Mouse (Mus musculus) liver, embryonic 14.5 days (tissue): ENCODE results near the gene Nav1. TPM values are rescaled to one million over a fixed set of nuclear protein-coding genes. Genes with fewer than 3 reads are reported as not detected.

Source experiments
- ATAC-seq: fragments of 200-750 bp; cut with Nextera tagmentation; 2 replicates; pipeline ENCODE4 v1.8.0; 2017; ENCODE audit warnings: moderate number of reproducible peaks, mild to moderate bottlenecking, moderate library complexity; ENCODE audit not compliant: insufficient read depth
- DNase-seq, 3 experiments: peaks; one replicate each; pipeline ENCODE4 v3.0.0-alpha.2; 2012 to 2013; ENCODE audit warnings: low read depth in 3 of 3, low spot score in 3 of 3
- H3K27ac ChIP-seq: fragments of 300-500 bp; sonication (generic); 2 replicates; pipeline ENCODE4 v1.5.1; 2014; ENCODE audit warnings: moderate library complexity, mild to moderate bottlenecking, control low read depth, inconsistent platforms
- H3K27me3 ChIP-seq: fragments of 300-500 bp; sonication (generic); 2 replicates; pipeline ENCODE4 v1.6.1; 2014; ENCODE audit warnings: mild to moderate bottlenecking, low read length, moderate library complexity; ENCODE audit not compliant: control insufficient read depth, insufficient read depth
- H3K36me3 ChIP-seq: fragments of 300-500 bp; sonication (generic); replicated peaks from 2 replicates; pipeline ENCODE4 v1.6.1; 2014; ENCODE audit warnings: low read depth; ENCODE audit not compliant: control insufficient read depth, insufficient read depth
- H3K4me1 ChIP-seq, 2 experiments: fragments of 200-500 bp in 1 of 2; fragments of 300-500 bp in 1 of 2; sonication (generic) in 1 of 2; replicated peaks; 2 replicates each; pipeline ENCODE4 v1.6.1; 2012 to 2014; ENCODE audit warnings: antibody characterized with exemption in 1 of 2, inconsistent platforms in 1 of 2, low read length in 1 of 2; ENCODE audit not compliant: control insufficient read depth in 2 of 2, insufficient read depth in 2 of 2
- H3K4me2 ChIP-seq: fragments of 300-500 bp; sonication (generic); 2 replicates; pipeline ENCODE4 v1.6.1; 2014; ENCODE audit warnings: low read depth, mild to moderate bottlenecking, control low read depth, moderate library complexity
- H3K4me3 ChIP-seq, 2 experiments: fragments of 200-500 bp in 1 of 2; fragments of 300-500 bp in 1 of 2; sonication (generic) in 1 of 2; 2 replicates each; pipeline ENCODE4 v1.5.1; 2012 to 2014; ENCODE audit warnings: low read depth in 2 of 2, low read length in 2 of 2, mild to moderate bottlenecking in 2 of 2, control low read depth in 1 of 2, inconsistent platforms in 1 of 2, moderate library complexity in 1 of 2; ENCODE audit not compliant: insufficient read depth in 1 of 2
- H3K9ac ChIP-seq: fragments of 300-500 bp; sonication (generic); replicated peaks from 2 replicates; pipeline ENCODE4 v1.6.1; 2014; ENCODE audit warnings: mild to moderate bottlenecking, control low read depth, moderate library complexity
- H3K9me3 ChIP-seq: fragments of 300-500 bp; sonication (generic); 2 replicates; pipeline ENCODE4 v1.6.1; 2016; ENCODE audit warnings: low read length, mixed read lengths; ENCODE audit not compliant: control insufficient read depth
- CTCF ChIP-seq: IDR thresholded peaks from 2 replicates; pipeline ENCODE4 v1.5.1; 2016; ENCODE audit warnings: antibody characterized with exemption, low read depth, control low read depth
- EP300 ChIP-seq: IDR thresholded peaks from 2 replicates; pipeline ENCODE4 v1.6.1; 2016; ENCODE audit warnings: antibody characterized with exemption, low read depth
- WGBS: fragments of 180-500 bp; shearing (Covaris S2); extraction: QIAGEN DNeasy Blood & Tissue Kit; methylation state at CpG from one replicate; pipeline ENCODE4 v1.1.7; 2014; ENCODE audit not compliant: insufficient replicate concordance; 5-methylcytosine and 5-hydroxymethylcytosine counted together
- polyA plus RNA-seq, 2 experiments: library from polyadenylated mRNA; depleted of rRNA in 1 of 2; stranded (reverse) in 1 of 2; unstranded in 1 of 2; fragments of >200 nt; fragmentation: Nextera tagmentation in 1 of 2; extraction: Ambion mirVana in 1 of 2; gene quantifications; 2 replicates each; pipeline versions ENCODE4 v1.2.1 to v1.2.3; 2012 to 2014

The Nav1 gene
- polyA plus RNA-seq, 2 experiments = 1.0 to 1.5 TPM

- no peaks in the 10 kb centered on the region for H3K27me3 ChIP-seq
- 71% methylated on average over 15 of the region's 15 CpGs for WGBS
- no peaks in the 10 kb centered on the region for H3K4me1 ChIP-seq
- ATAC-seq (no peak), DNase-seq (no peak)
- no peak overlapping the region for H3K4me3 ChIP-seq
- no peaks in the 10 kb centered on the region for H3K36me3 ChIP-seq
- no peak overlapping the region for H3K27ac ChIP-seq
- no peaks in the 10 kb centered on the region for H3K9me3 ChIP-seq
- TF ChIP-seq EP300 (no peak), CTCF (no peak)
- no peak overlapping the region for H3K9ac ChIP-seq
- no peak overlapping the region for H3K4me2 ChIP-seq
Measured at GRCm38 (mm10) chr1:135600023-135601005, 6.8 kb downstream of the Nav1 start.

GRCm38 (mm10) chr1:135598251-135598879 lies 8.7 kb downstream of the Nav1 start:
- no peaks in the 10 kb centered on the region for H3K9me3 ChIP-seq
- ATAC-seq = no peak
- no peaks in the 10 kb centered on the region for H3K4me1 ChIP-seq
- no peaks in the 10 kb centered on the region for H3K27me3 ChIP-seq
- H3K36me3 ChIP-seq = no peaks in the 10 kb centered on the region
- no peak for TF ChIP-seq CTCF
- TF ChIP-seq EP300 = no peak
- no peak overlapping the region for H3K27ac ChIP-seq
- no peak overlapping the region for H3K4me3 ChIP-seq
- DNase-seq = no peak
- 44% methylated on average over 8 of the region's 8 CpGs for WGBS
- no peak overlapping the region for H3K9ac ChIP-seq
- no peak overlapping the region for H3K4me2 ChIP-seq

DNA sequence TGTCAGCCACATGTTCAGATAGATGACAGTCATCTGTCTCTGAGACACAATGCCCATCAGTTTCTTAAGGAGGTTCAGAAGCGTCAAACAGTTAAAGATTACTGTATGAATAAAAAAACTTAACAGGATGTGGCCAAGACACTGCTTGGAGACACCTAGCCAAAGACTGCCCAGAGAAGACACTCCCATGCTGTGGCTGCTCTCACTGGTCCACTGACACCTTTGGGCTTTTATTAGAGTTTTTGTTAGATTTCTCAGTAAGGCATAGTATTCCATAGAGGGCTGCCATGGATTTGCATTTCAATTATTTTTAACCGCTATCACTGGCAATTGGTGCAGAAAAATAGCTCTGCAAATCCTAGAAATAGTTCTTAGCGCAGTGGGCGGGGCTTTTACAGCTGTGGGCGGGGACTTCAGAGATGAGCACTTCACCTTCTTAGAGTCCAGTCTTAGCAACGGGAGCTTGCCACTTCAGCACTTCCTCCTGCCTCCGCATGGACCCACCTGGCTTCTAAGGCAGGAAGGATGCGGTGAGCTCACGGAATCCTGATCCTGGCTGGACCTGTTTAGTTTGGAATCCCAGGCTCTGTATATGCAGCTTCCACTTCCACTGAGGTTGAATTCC lies 12.7 kb downstream of the Nav1 start:
- ATAC-seq (no peak), DNase-seq (no peak)
- H3K4me3 ChIP-seq = no peak overlapping the region
- no peaks in the 10 kb centered on the region for H3K27me3 ChIP-seq
- no peaks in the 10 kb centered on the region for H3K4me1 ChIP-seq
- 50% methylated on average over 9 of the region's 9 CpGs for WGBS
- H3K36me3 ChIP-seq = no peaks in the 10 kb centered on the region
- no peak overlapping the region for H3K9ac ChIP-seq
- no peak overlapping the region for H3K4me2 ChIP-seq
- H3K27ac ChIP-seq = no peak overlapping the region
- TF ChIP-seq EP300 = no peak
- no peak for TF ChIP-seq CTCF
- no peaks in the 10 kb centered on the region for H3K9me3 ChIP-seq

DNA sequence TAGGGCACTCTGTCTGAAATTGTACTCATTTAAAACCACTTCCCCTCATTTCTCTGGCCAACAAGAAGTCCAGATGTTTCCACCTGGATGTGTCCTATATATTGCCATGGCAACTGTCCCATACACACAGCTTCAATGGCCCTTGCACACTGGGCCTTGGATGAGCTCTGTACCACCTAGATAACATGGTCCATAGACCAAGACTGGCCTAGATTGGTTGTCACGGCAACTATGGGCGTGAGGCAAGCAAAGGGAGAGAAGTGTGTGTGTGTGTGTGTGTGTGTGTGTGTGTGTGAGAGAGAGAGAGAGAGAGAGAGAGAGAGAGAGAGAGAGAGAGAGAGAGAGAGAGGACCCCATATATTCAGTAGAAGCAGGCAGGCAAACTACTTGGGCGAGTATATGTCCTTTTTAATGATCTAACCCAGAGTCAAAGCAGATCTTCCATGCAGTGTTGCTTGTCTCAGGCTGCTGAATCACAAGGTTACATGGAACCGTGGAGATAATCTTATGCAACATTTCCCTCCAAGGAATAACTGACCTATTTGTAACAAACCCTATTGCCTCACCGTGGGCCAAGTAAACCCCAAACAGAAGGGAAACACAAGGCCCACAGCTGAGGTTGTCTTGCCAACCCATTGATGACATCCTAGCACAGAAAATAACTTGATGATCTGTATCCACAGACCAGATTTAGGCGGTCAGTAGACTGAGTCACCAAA lies 13.4 kb downstream of the Nav1 start:
- Histone ChIP-seq H3K4me1 (no peaks in the 10 kb centered on the region), H3K4me2 (no peak overlapping the region)
- 61% methylated on average over 6 of the region's 6 CpGs for WGBS

More for the DNA sequence above, 13.4 kb downstream of the Nav1 start:
- DNase-seq (no peak), ATAC-seq (no peak)
- H3K36me3 ChIP-seq = no peaks in the 10 kb centered on the region
- no peak overlapping the region for H3K4me3 ChIP-seq
- no peak overlapping the region for H3K9ac ChIP-seq
- TF ChIP-seq CTCF (no peak), EP300 (no peak)
- no peak overlapping the region for H3K27ac ChIP-seq
- no peaks in the 10 kb centered on the region for H3K9me3 ChIP-seq
- H3K27me3 ChIP-seq = no peaks in the 10 kb centered on the region
